Mouse (Mus musculus) adrenal gland, adult 8-10 months (tissue): Measurements from ENCODE around the gene Efcab12. TPM values are rescaled to one million over a fixed set of nuclear protein-coding genes. Genes with fewer than 3 reads are reported as not detected.
"Not testable (repeated sequence)": the region's sequence is repeated elsewhere in the genome, so short reads cannot be mapped to it uniquely, and the experiment has no call there.

Experiments
- DNase-seq: peaks from one replicate; pipeline ENCODE4 v3.0.0; 2022
- total RNA-seq, 4 experiments: library from RNA; stranded (reverse); gene quantifications; 2 replicates each; pipeline ENCODE4 v1.2.4; 2022

Gene Efcab12
- 1 to 10 TPM in 3 of 4 experiments, under 1 TPM in 1; 0.84 to 2.0 (median 1.1) TPM for total RNA-seq

- DNase-seq: peak; percentile 74
These were observed at the start of gene Efcab12 for GRCm38 (mm10) chr6:115838161-115838597. Efcab12 (minus strand) TSS chr6:115838412.

GRCm38 (mm10) chr6:115886894-115887293 lies 48.7 kb upstream of the Efcab12 start:
- no peak for DNase-seq

GRCm38 (mm10) chr6:115884018-115884417 lies 45.8 kb upstream of the Efcab12 start:
- no peak for DNase-seq

- peak; percentile 39 for DNase-seq
These were observed 42.5 kb upstream of the Efcab12 start for GRCm38 (mm10) chr6:115880751-115881150.

GRCm38 (mm10) chr6:115879736-115880135 lies 41.5 kb upstream of the Efcab12 start:
- DNase-seq: no peak

GRCm38 (mm10) chr6:115878694-115879093 lies 40.5 kb upstream of the Efcab12 start:
- no peak for DNase-seq

- no peak for DNase-seq
These were observed 39.0 kb upstream of the Efcab12 start for GRCm38 (mm10) chr6:115877239-115877638.

GRCm38 (mm10) chr6:115871318-115871717 lies 33.1 kb upstream of the Efcab12 start:
- not testable (repeated sequence) for DNase-seq

GRCm38 (mm10) chr6:115867157-115867556 lies 28.9 kb upstream of the Efcab12 start:
- DNase-seq: not testable (repeated sequence)

- no peak for DNase-seq
These were observed 27.0 kb upstream of the Efcab12 start for GRCm38 (mm10) chr6:115865246-115865645.

- DNase-seq: no peak
These were observed 25.2 kb upstream of the Efcab12 start for GRCm38 (mm10) chr6:115863340-115863841.

- no peak for DNase-seq
These were observed 21.9 kb upstream of the Efcab12 start for GRCm38 (mm10) chr6:115860027-115860556.

- DNase-seq: no peak
These were observed 21.0 kb upstream of the Efcab12 start for GRCm38 (mm10) chr6:115859258-115859657.

GRCm38 (mm10) chr6:115856361-115856745 lies 18.1 kb upstream of the Efcab12 start:
- peak; percentile 37 for DNase-seq

- DNase-seq: no peak
These were observed 17.6 kb upstream of the Efcab12 start for GRCm38 (mm10) chr6:115855733-115856360.

- no peak for DNase-seq
These were observed 16.2 kb upstream of the Efcab12 start for GRCm38 (mm10) chr6:115854432-115854831.

GRCm38 (mm10) chr6:115853985-115854384 lies 15.8 kb upstream of the Efcab12 start:
- DNase-seq: no peak

GRCm38 (mm10) chr6:115853091-115853813 lies 15.0 kb upstream of the Efcab12 start, which contains the start of the genes Mbd4 and Ift122:
Mbd4 (minus strand) TSS chr6:115853371.
Ift122 (plus strand) TSS chr6:115853470.
- DNase-seq: peak; percentile 99

- no peak for DNase-seq
These were observed 14.4 kb upstream of the Efcab12 start for GRCm38 (mm10) chr6:115852446-115853090.

- DNase-seq: no peak
These were observed 10.5 kb upstream of the Efcab12 start for GRCm38 (mm10) chr6:115848598-115849304.

- DNase-seq: no peak
These were observed 8.6 kb upstream of the Efcab12 start for GRCm38 (mm10) chr6:115846640-115847411.
